Mouse (Mus musculus): ENCODE data around the gene Naaladl1. TPM values are rescaled to one million over a fixed set of nuclear protein-coding genes. Genes with fewer than 3 reads are reported as not detected.

The Naaladl1 gene
- polyA plus RNA-seq, 1 experiment from 2014 or later: 0.64 TPM

DNA sequence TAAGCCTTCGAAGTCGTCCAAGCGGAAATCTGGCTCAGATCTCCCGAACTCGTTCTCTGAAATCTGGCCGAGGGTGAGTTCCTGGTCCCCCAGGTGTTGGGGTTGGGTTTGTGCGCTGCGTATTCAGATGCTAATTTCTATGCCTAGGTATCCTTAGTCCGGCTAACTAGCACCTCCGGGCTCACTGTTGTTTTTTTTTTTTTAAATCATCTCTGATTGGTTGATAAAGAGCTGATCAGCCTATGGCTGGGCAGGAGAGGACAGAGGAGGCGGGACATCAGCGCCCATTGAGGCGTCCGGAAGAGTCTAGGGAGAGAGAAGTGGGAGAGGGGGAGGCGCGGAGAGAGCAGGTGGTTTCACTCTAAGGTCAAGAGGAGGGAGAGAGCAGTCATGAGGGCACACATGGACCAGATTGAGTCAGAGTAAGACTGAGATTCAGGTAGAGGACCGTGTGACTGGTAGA lies 20.1 kb upstream of the Naaladl1 start:
- peak; percentile 76 for ATAC-seq (ENCODE audit: insufficient number of reproducible peaks, insufficient read depth, low FRiP score, low TSS enrichment)
- Histone ChIP-seq H3K36me3 (peaks cover 55% of the 10 kb centered on the region), H3K27ac (peak overlapping the region; percentile 73; the same call in 1 of the 2 replicates), H3K4me2 (replicated peaks) (peak overlapping the region; percentile 97), H3K27me3 (no peaks in the 10 kb centered on the region), H3K4me1 (peaks cover 14% of the 10 kb centered on the region), H3K9me3 (no peaks in the 10 kb centered on the region), H3K4me3 (peak overlapping the region; percentile 80), H3K9ac (peak overlapping the region; percentile 79)
- WGBS: 0% methylated on average over 17 of the region's 17 CpGs

DNA sequence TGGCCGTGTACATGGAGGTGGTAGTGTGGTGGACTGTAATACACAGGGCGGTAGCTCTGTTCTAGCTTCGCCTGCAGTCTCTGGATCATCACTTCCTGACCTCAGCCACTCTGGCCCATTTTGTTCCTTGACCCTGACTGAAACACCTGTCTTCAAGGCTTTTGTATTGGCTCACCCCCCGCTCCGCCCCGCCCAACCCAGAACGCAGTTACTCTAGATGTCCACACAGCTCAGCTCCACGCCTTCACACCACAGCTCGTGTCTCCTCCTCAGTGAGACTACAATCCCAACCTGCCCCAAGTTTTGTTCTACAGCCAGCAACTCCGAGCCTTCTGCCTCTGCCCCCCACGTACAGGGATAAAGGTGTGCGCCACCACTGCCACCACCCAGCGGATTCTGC lies 16.7 kb upstream of the Naaladl1 start:
- no peak overlapping the region for H3K27ac ChIP-seq
- peaks cover 55% of the 10 kb centered on the region for H3K36me3 ChIP-seq
- H3K27me3 ChIP-seq: no peaks in the 10 kb centered on the region
- H3K9ac ChIP-seq: no peak overlapping the region
- no peak overlapping the region for H3K4me2 ChIP-seq (replicated peaks)
- no peak for ATAC-seq (ENCODE audit: insufficient number of reproducible peaks, insufficient read depth, low FRiP score, low TSS enrichment)
- H3K4me3 ChIP-seq: no peak overlapping the region
- peaks cover 9% of the 10 kb centered on the region for H3K4me1 ChIP-seq
- 93% methylated on average over 13 of the region's 13 CpGs for WGBS
- H3K9me3 ChIP-seq: no peaks in the 10 kb centered on the region

DNA sequence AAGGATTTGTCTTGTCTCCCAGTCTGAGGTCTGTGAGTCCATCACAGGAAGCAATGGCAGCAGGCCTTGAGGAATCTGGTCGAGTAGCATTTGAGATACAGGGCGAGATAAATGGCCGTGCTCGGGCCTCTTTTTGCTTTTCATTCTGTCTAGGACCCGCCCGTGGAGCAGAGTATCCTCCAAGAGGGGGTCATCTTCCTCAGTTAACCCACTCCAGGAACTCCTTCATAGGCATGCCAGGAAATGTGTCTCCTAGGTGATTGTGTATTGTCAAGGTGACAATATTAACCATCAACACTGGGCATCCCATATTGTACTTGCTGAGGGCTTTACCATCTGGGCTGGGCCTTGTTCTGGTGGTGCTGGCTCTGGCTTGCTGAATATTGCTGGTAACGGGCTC lies 11.5 kb upstream of the Naaladl1 start, which contains the start of gene AC131692.1:
TSS of gene AC131692.1 (plus strand) at position 301 of the 400 bp plus-strand sequence.
- Histone ChIP-seq H3K9ac (no peak within 1 kb of the TSS), H3K27ac (no peak within 1 kb of the TSS)

DNA sequence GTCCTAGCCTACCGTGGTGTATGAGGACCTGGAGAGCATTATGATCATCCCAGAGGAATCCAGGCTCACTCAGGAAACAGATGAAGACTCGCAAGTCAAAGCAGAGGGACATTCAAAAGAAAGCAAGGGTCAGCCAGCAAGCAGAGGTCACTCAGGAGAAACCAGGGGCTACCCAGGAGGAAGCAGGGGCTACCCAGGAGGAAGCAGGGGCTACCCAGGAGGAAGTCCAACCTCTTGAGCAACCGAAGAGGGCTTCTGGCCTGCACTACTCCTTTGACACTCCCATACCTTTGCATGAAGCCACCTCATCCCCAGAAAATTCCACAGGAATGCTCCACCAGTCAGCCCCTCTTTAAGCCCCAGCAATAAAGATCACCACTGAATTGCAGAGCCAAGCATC lies 7.7 kb upstream of the Naaladl1 start:
- WGBS: 90% methylated on average over 3 of the region's 3 CpGs
- ATAC-seq (ENCODE audit: insufficient number of reproducible peaks, insufficient read depth, low FRiP score, low TSS enrichment): no peak
- H3K36me3 ChIP-seq: peaks cover 22% of the 10 kb centered on the region
- H3K9me3 ChIP-seq: no peaks in the 10 kb centered on the region
- no peak overlapping the region for H3K9ac ChIP-seq
- no peak overlapping the region for H3K4me2 ChIP-seq (replicated peaks)
- H3K27ac ChIP-seq: no peak overlapping the region
- H3K4me1 ChIP-seq: 0 out of 2 replicates have a peak, but pooled peaks cover 3% of the 10 kb centered on the region
- no peaks in the 10 kb centered on the region for H3K27me3 ChIP-seq
- H3K4me3 ChIP-seq: no peak overlapping the region

More for the DNA sequence above, 11.5 kb upstream of the Naaladl1 start, which contains the start of gene AC131692.1:
- Histone ChIP-seq H3K9me3 (no peaks in the 10 kb centered on the region), H3K27me3 (no peaks in the 10 kb centered on the region), H3K36me3 (peaks cover 56% of the 10 kb centered on the region), H3K4me2 (replicated peaks) (no peak within 1 kb of the TSS), H3K4me1 (no peaks in the 10 kb centered on the region), H3K4me3 (no peak within 1 kb of the TSS)
- no peak for ATAC-seq (ENCODE audit: insufficient number of reproducible peaks, insufficient read depth, low FRiP score, low TSS enrichment)
- WGBS: 88% methylated on average over 7 of the region's 7 CpGs

DNA sequence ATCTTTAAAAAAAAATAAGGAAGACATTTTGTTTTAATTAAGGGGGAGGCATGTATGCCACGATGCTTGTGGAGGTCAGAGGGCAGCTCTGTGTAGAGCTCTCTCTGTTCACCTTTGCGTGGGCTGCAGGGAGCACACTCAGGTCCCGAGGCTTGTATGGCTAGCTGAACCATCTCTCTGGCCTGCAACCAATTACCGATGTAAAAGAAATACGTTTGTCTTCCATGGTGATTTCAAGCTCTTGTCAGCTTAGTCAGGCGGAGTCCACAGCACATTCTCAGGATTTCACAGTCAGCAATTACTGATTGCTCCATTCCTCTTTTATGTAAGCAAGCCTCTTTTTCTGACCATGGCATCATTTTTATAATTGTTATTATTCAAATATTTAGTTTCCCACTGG lies 4.4 kb upstream of the Naaladl1 start:
- Histone ChIP-seq H3K9ac (no peak overlapping the region; the same call in 1 of the 2 replicates), H3K4me2 (replicated peaks) (no peak overlapping the region), H3K4me1 (0 out of 2 replicates have a peak, but pooled peaks cover 3% of the 10 kb centered on the region), H3K27me3 (no peaks in the 10 kb centered on the region), H3K9me3 (no peaks in the 10 kb centered on the region), H3K4me3 (no peak overlapping the region), H3K36me3 (peaks cover 4% of the 10 kb centered on the region; the same call in 1 of the 2 replicates), H3K27ac (no peak overlapping the region)
- 25% methylated on average over 6 of the region's 6 CpGs for WGBS
- ATAC-seq (ENCODE audit: insufficient number of reproducible peaks, insufficient read depth, low FRiP score, low TSS enrichment): no peak

DNA sequence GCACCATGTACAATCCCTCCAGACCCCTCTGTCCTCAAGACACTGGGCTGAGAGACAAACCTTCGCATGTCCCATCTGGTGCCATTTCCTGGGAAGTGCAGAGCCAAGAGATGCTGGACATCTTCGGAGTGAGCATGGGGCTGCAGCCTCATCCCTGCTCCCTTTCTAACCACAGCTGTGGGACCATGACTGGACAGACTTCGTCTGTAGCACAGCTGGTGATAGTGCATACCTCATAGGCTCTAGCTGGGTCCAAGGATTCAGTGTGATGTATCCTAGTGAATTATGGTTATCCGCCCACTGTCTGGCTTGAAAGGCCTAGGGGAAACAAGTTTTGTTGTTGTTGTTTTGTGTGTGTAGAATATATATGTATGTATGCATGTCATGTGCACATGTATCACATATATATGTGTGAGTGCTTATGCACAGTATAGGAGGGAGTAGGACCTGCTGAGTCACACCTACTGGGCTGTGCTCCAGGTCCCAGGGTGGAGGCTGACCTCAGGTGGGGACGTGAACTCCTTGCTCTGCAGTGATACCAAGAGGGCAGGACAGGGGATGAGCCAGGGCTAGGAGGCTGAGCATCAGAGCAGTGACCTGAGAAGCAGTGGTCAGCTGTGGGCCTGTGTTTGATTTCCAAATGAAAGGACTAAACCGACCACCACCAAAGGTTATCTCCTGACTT lies 3.3 kb upstream of the Naaladl1 start:
- H3K4me3 ChIP-seq: no peak overlapping the region
- no peaks in the 10 kb centered on the region for H3K9me3 ChIP-seq
- H3K27me3 ChIP-seq: no peaks in the 10 kb centered on the region
- H3K4me2 ChIP-seq (replicated peaks): no peak overlapping the region
- ATAC-seq (ENCODE audit: insufficient number of reproducible peaks, insufficient read depth, low FRiP score, low TSS enrichment): no peak
- 80% methylated on average over 6 of the region's 6 CpGs for WGBS
- H3K4me1 ChIP-seq: 0 out of 2 replicates have a peak, but pooled peaks cover 3% of the 10 kb centered on the region
- H3K27ac ChIP-seq: no peak overlapping the region
- no peak overlapping the region for H3K9ac ChIP-seq
- no peaks in the 10 kb centered on the region; the same call in 1 of the 2 replicates for H3K36me3 ChIP-seq

DNA sequence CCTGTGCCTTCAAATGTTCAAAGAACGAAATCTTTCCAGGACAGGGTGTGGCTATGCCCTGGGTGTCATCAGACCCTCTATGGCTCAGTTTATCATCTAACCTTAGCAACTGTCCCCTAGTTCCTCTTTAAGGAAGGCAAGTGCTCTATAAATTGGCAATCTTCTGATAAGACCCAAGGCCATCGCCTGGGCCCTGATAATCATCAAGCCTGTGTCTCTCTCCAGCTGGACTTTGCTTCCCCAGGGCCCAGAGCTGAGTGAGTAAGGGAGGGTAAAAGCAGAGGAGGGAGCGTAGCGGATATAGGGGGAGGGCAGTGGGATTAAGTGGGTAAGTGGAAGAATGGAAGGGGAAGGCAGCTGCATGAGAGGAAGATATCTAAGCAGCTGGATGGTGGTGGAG lies 1.1 kb upstream of the Naaladl1 start:
- no peaks in the 10 kb centered on the region; the same call in 1 of the 2 replicates for H3K36me3 ChIP-seq
- no peak overlapping the region for H3K4me3 ChIP-seq
- H3K4me1 ChIP-seq: 0 out of 2 replicates have a peak, but pooled peaks cover 3% of the 10 kb centered on the region
- 77% methylated on average over 4 of the region's 4 CpGs for WGBS
- ATAC-seq (ENCODE audit: insufficient number of reproducible peaks, insufficient read depth, low FRiP score, low TSS enrichment): no peak
- H3K9ac ChIP-seq: no peak overlapping the region
- H3K27ac ChIP-seq: no peak overlapping the region
- H3K9me3 ChIP-seq: no peaks in the 10 kb centered on the region
- H3K4me2 ChIP-seq (replicated peaks): no peak overlapping the region
- H3K27me3 ChIP-seq: no peaks in the 10 kb centered on the region

DNA sequence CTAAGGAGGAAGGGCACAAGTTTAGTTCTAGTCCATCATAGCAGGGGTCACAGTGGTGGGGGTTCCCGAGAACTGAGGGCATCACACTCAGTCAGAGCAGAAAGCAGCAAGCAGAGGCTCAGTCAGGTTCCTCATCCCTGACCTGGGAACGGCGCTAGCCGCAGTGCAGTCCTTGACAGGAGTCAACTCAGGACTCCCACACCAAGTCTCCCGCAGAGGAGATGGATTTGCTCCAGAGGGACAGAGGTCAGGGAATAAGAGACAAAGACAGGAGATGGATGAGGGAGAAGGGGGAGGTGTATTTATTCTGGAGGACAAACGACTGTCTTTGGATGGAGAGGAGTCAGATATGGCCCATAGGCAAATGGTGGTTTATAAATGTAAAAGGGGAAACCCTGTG lies 7.5 kb downstream of the Naaladl1 start:
- ATAC-seq (ENCODE audit: insufficient number of reproducible peaks, insufficient read depth, low FRiP score, low TSS enrichment): no peak
- no peaks in the 10 kb centered on the region for H3K27me3 ChIP-seq
- peaks cover 32% of the 10 kb centered on the region for H3K36me3 ChIP-seq
- no peak overlapping the region for H3K4me3 ChIP-seq
- no peak overlapping the region for H3K4me2 ChIP-seq (replicated peaks)
- no peaks in the 10 kb centered on the region for H3K9me3 ChIP-seq
- H3K9ac ChIP-seq: no peak overlapping the region
- peaks cover 10% of the 10 kb centered on the region for H3K4me1 ChIP-seq
- 74% methylated on average over 6 of the region's 6 CpGs for WGBS
- no peak overlapping the region for H3K27ac ChIP-seq

DNA sequence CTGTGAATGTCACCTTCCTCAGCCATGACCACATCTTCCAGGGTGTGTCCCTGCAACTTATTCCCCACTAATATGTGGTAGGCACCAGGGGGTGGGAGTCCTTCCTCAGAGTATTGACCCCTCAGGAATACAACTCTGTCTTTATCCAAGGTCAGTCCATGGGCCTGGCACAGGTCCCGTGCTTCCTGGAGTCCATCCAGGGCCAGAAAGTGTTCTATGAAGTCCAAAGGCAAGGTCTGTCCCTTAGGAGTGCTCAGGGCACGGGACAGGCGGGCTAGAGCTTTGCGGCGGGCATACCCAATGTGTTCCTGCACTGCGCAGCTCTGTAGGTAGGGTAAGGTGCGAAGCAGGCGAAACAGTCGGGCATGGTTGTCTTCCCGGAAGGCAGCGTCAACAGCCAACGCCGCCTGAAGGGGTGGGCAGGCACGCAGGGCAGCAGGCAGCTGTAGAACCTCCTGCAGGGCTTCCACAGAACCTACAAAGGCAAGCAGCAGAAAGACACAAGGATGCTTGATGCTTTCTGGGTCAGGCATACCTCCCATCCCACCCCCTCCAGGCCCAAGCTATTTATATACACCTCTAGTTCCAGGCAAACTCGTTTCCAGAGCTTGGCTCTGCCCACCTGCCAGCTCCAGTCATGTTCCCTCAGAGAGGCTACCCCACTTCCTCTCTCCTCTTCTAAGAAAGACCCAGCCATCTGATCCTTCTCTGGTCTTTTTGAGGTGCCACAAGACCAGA lies 10.7 kb downstream of the Naaladl1 start:
- Histone ChIP-seq H3K36me3 (peaks cover 38% of the 10 kb centered on the region), H3K27me3 (no peaks in the 10 kb centered on the region), H3K4me2 (replicated peaks) (peak overlapping the region; percentile 90), H3K4me3 (peak overlapping the region; percentile 86), H3K27ac (no peak overlapping the region), H3K9ac (no peak overlapping the region), H3K9me3 (no peaks in the 10 kb centered on the region), H3K4me1 (peaks cover 15% of the 10 kb centered on the region)
- WGBS: 90% methylated on average over 15 of the region's 15 CpGs
- no peak for ATAC-seq (ENCODE audit: insufficient number of reproducible peaks, insufficient read depth, low FRiP score, low TSS enrichment)

DNA sequence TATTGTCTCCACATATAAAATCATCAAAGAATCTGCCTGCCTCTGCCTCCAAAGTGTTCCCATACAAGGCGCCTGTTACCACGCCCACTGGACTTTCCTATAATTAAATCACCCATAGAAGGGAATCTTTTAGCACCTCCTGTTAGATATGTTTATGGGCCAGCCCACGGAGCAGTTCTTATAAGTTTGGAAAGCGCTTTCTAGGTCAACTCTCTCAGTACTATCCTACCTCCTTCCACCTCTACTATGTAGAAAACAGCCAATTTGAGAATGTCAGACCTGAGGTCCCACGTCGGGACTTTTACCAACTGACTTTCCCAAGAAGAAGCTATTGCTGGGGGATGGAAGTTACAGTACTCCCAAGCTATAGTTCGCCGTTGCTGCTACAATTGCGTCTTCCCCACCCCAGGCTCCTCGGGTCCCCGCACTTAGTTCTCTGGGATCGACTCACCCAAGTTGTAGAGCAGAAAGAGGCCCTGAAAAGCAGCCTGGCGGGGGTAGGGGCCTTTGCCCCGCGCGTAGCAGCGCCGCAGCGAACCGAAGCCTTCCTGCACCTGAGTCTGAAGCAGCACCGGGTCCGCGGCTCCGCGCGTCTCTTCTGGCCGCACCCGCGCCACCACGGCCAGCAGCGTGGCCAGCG lies 11.9 kb downstream of the Naaladl1 start:
- H3K36me3 ChIP-seq: peaks cover 38% of the 10 kb centered on the region
- ATAC-seq (ENCODE audit: insufficient number of reproducible peaks, insufficient read depth, low FRiP score, low TSS enrichment): peak; percentile 24; the same call in 1 of the 2 replicates
- H3K4me1 ChIP-seq: peaks cover 15% of the 10 kb centered on the region
- peak overlapping the region; percentile 89 for H3K9ac ChIP-seq
- peak overlapping the region; percentile 97 for H3K27ac ChIP-seq
- H3K27me3 ChIP-seq: no peaks in the 10 kb centered on the region
- no peaks in the 10 kb centered on the region for H3K9me3 ChIP-seq
- 5% methylated on average over 32 of the region's 32 CpGs for WGBS
- peak overlapping the region; percentile 90 for H3K4me2 ChIP-seq (replicated peaks)
- peak overlapping the region; percentile 86 for H3K4me3 ChIP-seq

DNA sequence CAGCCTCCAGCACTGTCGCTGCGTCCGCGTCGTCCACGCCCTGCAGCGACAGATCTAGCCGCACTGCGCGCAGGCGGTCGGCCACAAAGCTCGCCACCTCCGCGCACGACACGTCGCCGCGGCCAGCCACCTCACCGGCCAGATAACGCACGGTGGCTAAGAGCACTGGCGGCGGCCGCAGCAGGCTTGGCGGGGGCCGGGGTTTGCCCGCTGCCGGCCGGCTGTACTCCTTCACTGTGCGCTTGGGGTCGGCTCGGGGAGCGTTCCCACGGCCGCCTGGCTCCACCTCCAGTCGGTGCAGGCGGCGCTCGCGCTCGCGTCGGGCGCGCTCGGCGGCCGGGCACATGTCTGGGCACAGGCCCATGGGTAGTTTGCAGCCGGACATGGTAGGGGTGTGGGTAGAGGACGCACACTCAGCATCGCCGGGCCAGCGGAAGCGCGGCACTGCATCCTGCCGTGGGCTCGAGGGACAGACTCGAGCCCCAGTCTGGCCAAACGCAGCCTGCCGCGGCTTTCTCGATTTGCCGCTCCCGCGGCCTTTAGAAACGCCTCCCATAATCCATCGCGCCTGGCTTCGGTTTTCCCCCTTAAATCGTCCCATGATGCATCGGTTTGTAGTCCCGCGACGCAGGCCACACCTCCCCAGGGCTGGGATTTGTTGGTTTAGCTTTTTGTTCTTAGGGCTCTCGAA lies 12.5 kb downstream of the Naaladl1 start, which contains the start of gene Sac3d1:
TSS of gene Sac3d1 (minus strand) at position 665 of the 691 bp plus-strand sequence.
- Histone ChIP-seq H3K36me3 (peaks cover 35% of the 10 kb centered on the region), H3K9ac (peak within 1 kb of the TSS; percentile 89), H3K4me3 (peak within 1 kb of the TSS; percentile 86), H3K9me3 (no peaks in the 10 kb centered on the region), H3K4me2 (replicated peaks) (peak within 1 kb of the TSS; percentile 90), H3K4me1 (peaks cover 15% of the 10 kb centered on the region), H3K27ac (peak within 1 kb of the TSS; percentile 97), H3K27me3 (no peaks in the 10 kb centered on the region)
- WGBS: under 1% methylated on average over 77 of the region's 77 CpGs
- peak; percentile 85 for ATAC-seq (ENCODE audit: insufficient number of reproducible peaks, insufficient read depth, low FRiP score, low TSS enrichment)

All from embryonic facial prominence, embryonic 12.5 days (tissue).